Mouse (Mus musculus) spleen, adult 2 months (tissue): ENCODE measurements at regions not wholly inside any gene's neighbourhood (a gene's known extent, or its start where the extent isn't known, plus 50 kb on each side); places are given as distances from the start of the nearest gene placed in this dataset.

Experiments used
- CTCF ChIP-seq: fragments of 200-500 bp; IDR thresholded peaks from 2 replicates; pipeline ENCODE4 v1.5.1; 2011; ENCODE audit warnings: mild to moderate bottlenecking, inconsistent platforms; ENCODE audit not compliant: insufficient read depth, insufficient read length, insufficient replicate concordance; ENCODE audit errors: extremely low read depth
- POLR2A ChIP-seq: fragments of 200-500 bp; IDR thresholded peaks from 2 replicates; pipeline ENCODE4 v1.6.1; 2011; ENCODE audit warnings: low read depth, low read length, inconsistent platforms

DNA sequence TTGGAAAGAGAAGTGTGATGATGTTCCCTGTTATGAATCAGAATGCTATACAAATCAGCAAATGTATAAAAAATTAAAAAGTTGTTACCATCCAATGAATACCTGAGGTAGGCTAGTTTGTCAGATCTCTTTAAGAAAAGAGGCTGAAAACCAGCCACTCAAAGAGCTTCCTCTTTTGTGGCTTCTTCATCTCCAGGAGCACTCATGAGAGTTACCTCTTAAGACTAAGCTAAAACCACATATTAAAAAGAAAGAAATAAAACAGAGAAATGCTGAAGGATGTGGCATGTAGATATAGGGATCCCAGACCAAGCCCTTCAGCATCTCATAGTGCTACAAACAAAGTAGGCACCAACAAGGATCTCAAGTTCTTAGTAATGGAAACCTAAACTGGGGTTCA is 890.9 kb upstream of the Acvr2a start:
- TF ChIP-seq CTCF (no peak), POLR2A (no peak)
